8 mouse cellular contexts compared by ENCODE assay signal in genomic region chr6:87002521-87003055, GRCm38 (mm10). TPM values are rescaled to one million over a fixed set of nuclear protein-coding genes. Genes with fewer than 3 reads are reported as not detected.
A peak's percentile ranks its signal among the peaks of the same experiment; 100 is the strongest.
DNase-seq lines count a peak whose midpoint lies in the region; ATAC-seq and TF ChIP-seq lines count a peak whose summit lies in the region.

No protein-coding gene starts in this region.

- intact Hi-C loops in heart, postnatal 10 days (cut with DNase I) = loop anchor here (5.0 kb wide), 1 partner anchor 185 kb away; no protein-coding TSS in a partner anchor

- H3K4me2 ChIP-seq in forebrain, embryonic 13.5 days = no peak overlapping the region
- H3K4me2 ChIP-seq in lung, embryonic 15.5 days = no peak overlapping the region

- in situ Hi-C loops in ES-E14 (cut with MboI; ENCODE audit: low sequenced_read_pairs in 2 of 2, unreplicated experiment in 2 of 2) = no loop called here

- H3K4me1 ChIP-seq in ES-E14 (ENCODE audit: control insufficient read depth in 2 of 2, insufficient read depth in 2 of 2, low read length in 2 of 2, poor library complexity in 1 of 2) = peaks cover 0 to 3% of the 10 kb centered on the region in 2 experiments; a peak in 1 of 4 replicates
- no peaks in the 10 kb centered on the region for H3K4me1 ChIP-seq in forebrain, embryonic 13.5 days
- no peaks in the 10 kb centered on the region for H3K4me1 ChIP-seq in lung, embryonic 15.5 days

- H3K9ac ChIP-seq in ES-E14 (ENCODE audit: insufficient read depth, low read depth, low read length, poor library complexity, severe bottlenecking) = peak overlapping the region; percentile 2; the same call in 1 of the 2 replicates
- H3K9ac ChIP-seq in forebrain, embryonic 13.5 days = no peak overlapping the region
- H3K9ac ChIP-seq in lung, embryonic 15.5 days = no peak overlapping the region

- no peaks in the 10 kb centered on the region for H3K36me3 ChIP-seq in ES-E14 (ENCODE audit: control insufficient read depth, insufficient read depth, low read length, poor library complexity, severe bottlenecking)
- peaks cover 14% of the 10 kb centered on the region for H3K36me3 ChIP-seq in forebrain, embryonic 13.5 days (ENCODE audit: poor library complexity, severe bottlenecking)
- peaks cover under 1% of the 10 kb centered on the region; the same call in 1 of the 2 replicates for H3K36me3 ChIP-seq in lung, embryonic 15.5 days

- no peak overlapping the region for H3K4me3 ChIP-seq in ES-E14 (ENCODE audit: insufficient read depth in 1 of 2, low read depth in 1 of 2, low read length in 2 of 2, poor library complexity in 1 of 2, severe bottlenecking in 1 of 2)
- no peak overlapping the region for H3K4me3 ChIP-seq in forebrain, embryonic 13.5 days
- H3K4me3 ChIP-seq in lung, embryonic 15.5 days = no peak overlapping the region

- no peaks in the 10 kb centered on the region for H3K27me3 ChIP-seq in forebrain, embryonic 13.5 days
- no peaks in the 10 kb centered on the region for H3K27me3 ChIP-seq in lung, embryonic 15.5 days

- no peak overlapping the region for H3K27ac ChIP-seq in ES-E14 (ENCODE audit: insufficient read depth, low read depth, low read length, poor library complexity, severe bottlenecking)
- no peak overlapping the region for H3K27ac ChIP-seq in forebrain, embryonic 13.5 days
- peak overlapping the region; percentile 52 for H3K27ac ChIP-seq in lung, embryonic 15.5 days

- H3K9me3 ChIP-seq in ES-E14 (ENCODE audit: control insufficient read depth, insufficient read depth, low read depth, low read length) = no peaks in the 10 kb centered on the region
- H3K9me3 ChIP-seq in forebrain, embryonic 13.5 days (replicated peaks) = no peaks in the 10 kb centered on the region
- no peaks in the 10 kb centered on the region for H3K9me3 ChIP-seq in lung, embryonic 15.5 days

- DNase-seq in ES-E14 (ENCODE audit: low read depth, low spot score) = peak; percentile 81
- peak; percentile 78 for DNase-seq in c-Kit-positive CD71-positive TER-119-negative erythroid progenitor cells, embryonic 14.5 days (ENCODE audit: low read depth)
- DNase-seq in heart, postnatal 10 days = peak; percentile 88 to 93
- peak; percentile 61 to 91 for DNase-seq in layer of hippocampus, adult 18-20 months (ENCODE audit: low spot score in 2 of 2)
- peak; percentile 72 for DNase-seq in ovary, postnatal 36 days (ENCODE audit: low spot score)
- peak; percentile 78 for DNase-seq in thymus, postnatal 14 days

- WGBS in forebrain, embryonic 13.5 days = 45% methylated on average over 8 of the region's 8 CpGs
- WGBS in lung, embryonic 15.5 days = 40% methylated on average over 8 of the region's 8 CpGs

- ATAC-seq in forebrain, embryonic 13.5 days = peak; percentile 36; the same call in 1 of the 2 replicates
- peak; percentile 67; the same call in 1 of the 2 replicates for ATAC-seq in lung, embryonic 15.5 days (ENCODE audit: borderline replicate concordance, extremely low read depth, low FRiP score, low TSS enrichment)

TF ChIP-seq in ES-E14, 5 proteins besides CTCF, POLR2A, EP300 and RAD21:
- TF ChIP-seq MAFK (IDR thresholded peaks at IDR 0.05; ENCODE audit: insufficient read depth, low read depth, low read length) = peak; percentile 96
- TF ChIP-seq CHD2 (IDR thresholded peaks at IDR 0.05; ENCODE audit: low read depth, low read length) = no peak

RNA-seq across cellular contexts. Expression of gene Nfu1, which starts 6.4 kb away (rescaled TPM):
- total RNA-seq in ES-E14 (2012; rRNA removed) = 105 and 113 TPM in 2 replicates
- 91.9 and 99.1 TPM in 2 replicates for polyA plus RNA-seq in forebrain, embryonic 13.5 days (2015; fragmentation: Nextera tagmentation; extraction: Ambion mirVana)
- 10 to 100 TPM; 72.8 to 77.8 TPM for total RNA-seq in heart, postnatal 10 days (2021)
- total RNA-seq in layer of hippocampus, adult 18-20 months (2021) = 10 to 100 TPM; 58.4 to 61.1 TPM
- 86.0 and 88.3 TPM in 2 replicates for polyA plus RNA-seq in lung, embryonic 15.5 days (2015; fragmentation: Nextera tagmentation; extraction: Ambion mirVana)

RNA-seq across cellular contexts. Expression of gene Gfpt1, which starts 40.1 kb away (rescaled TPM):
- 11.3 and 16.6 TPM in 2 replicates for total RNA-seq in ES-E14 (2012; rRNA removed)
- 17.3 and 17.9 TPM in 2 replicates for polyA plus RNA-seq in forebrain, embryonic 13.5 days (2015; fragmentation: Nextera tagmentation; extraction: Ambion mirVana)
- 10 to 100 TPM; 18.2 to 19.6 TPM for total RNA-seq in heart, postnatal 10 days (2021)
- total RNA-seq in layer of hippocampus, adult 18-20 months (2021) = 10 to 100 TPM; 48.6 to 52.0 TPM
- polyA plus RNA-seq in lung, embryonic 15.5 days (2015; fragmentation: Nextera tagmentation; extraction: Ambion mirVana) = 20.5 and 20.9 TPM in 2 replicates
